Mouse (Mus musculus) hindbrain, embryonic 16.5 days (tissue): ENCODE results near the gene Hoxc8. TPM values are rescaled to one million over a fixed set of nuclear protein-coding genes. Genes with fewer than 3 reads are reported as not detected.

ENCODE experiments used
- ATAC-seq: fragments of 200-750 bp; cut with Nextera tagmentation; 2 replicates; pipeline ENCODE4 v1.8.0; 2017; ENCODE audit warnings: moderate TSS enrichment, moderate library complexity
- H3K27ac ChIP-seq: fragments of 300-500 bp; sonication (generic); 2 replicates; pipeline ENCODE4 v1.5.1; 2014; ENCODE audit warnings: low read depth, mild to moderate bottlenecking, control low read depth, low read length, moderate library complexity
- H3K27me3 ChIP-seq: fragments of 300-500 bp; sonication (generic); replicated peaks from 2 replicates; pipeline ENCODE4 v1.6.1; 2014; ENCODE audit warnings: low read length; ENCODE audit not compliant: control insufficient read depth, insufficient read depth
- H3K36me3 ChIP-seq: fragments of 300-500 bp; sonication (generic); 2 replicates; pipeline ENCODE4 v1.6.1; 2014; ENCODE audit warnings: mild to moderate bottlenecking, low read length, moderate library complexity, mixed read lengths; ENCODE audit not compliant: control insufficient read depth, insufficient read depth
- H3K4me1 ChIP-seq: fragments of 300-500 bp; sonication (generic); 2 replicates; pipeline ENCODE4 v1.6.1; 2014; ENCODE audit warnings: low read depth, low read length; ENCODE audit not compliant: control insufficient read depth, insufficient read depth
- H3K4me2 ChIP-seq: fragments of 300-500 bp; sonication (generic); 2 replicates; pipeline ENCODE4 v1.6.1; 2014; ENCODE audit warnings: mild to moderate bottlenecking, low read length, control low read depth, moderate library complexity
- H3K4me3 ChIP-seq: fragments of 300-500 bp; sonication (generic); 2 replicates; pipeline ENCODE4 v1.5.1; 2014; ENCODE audit warnings: mild to moderate bottlenecking, low read length, control low read depth, moderate library complexity
- H3K9ac ChIP-seq: fragments of 300-500 bp; sonication (generic); 2 replicates; pipeline ENCODE4 v1.6.1; 2014; ENCODE audit warnings: low read depth, mild to moderate bottlenecking, control low read depth, low read length, moderate library complexity
- H3K9me3 ChIP-seq: fragments of 300-500 bp; sonication (generic); 2 replicates; pipeline ENCODE4 v1.6.1; 2014; ENCODE audit warnings: mild to moderate bottlenecking, low read length, moderate library complexity; ENCODE audit not compliant: control insufficient read depth
- WGBS: fragments of 180-500 bp; shearing (Covaris S2); extraction: QIAGEN DNeasy Blood & Tissue Kit; methylation state at CpG from one replicate; pipeline ENCODE4 v1.1.7; 2014; 5-methylcytosine and 5-hydroxymethylcytosine counted together
- microRNA counts: library from miRNA; unstranded; fragments of <30 nt; microRNA quantifications from one replicate; lab custom pipeline; 2016
- microRNA-seq: library from miRNA; unstranded; fragments of <30 nt; microRNA quantifications from one replicate; pipeline ENCODE4, GENCODE M21; 2017
- polyA plus RNA-seq: library from polyadenylated mRNA; unstranded; fragments of >200 nt; fragmentation: Nextera tagmentation; extraction: Ambion mirVana; gene quantifications from 2 replicates; pipeline ENCODE4 v1.2.1, GENCODE M21; 2015

The Hoxc8 gene
- polyA plus RNA-seq, 1 experiment from 2014 or later: 3.2 TPM

DNA sequence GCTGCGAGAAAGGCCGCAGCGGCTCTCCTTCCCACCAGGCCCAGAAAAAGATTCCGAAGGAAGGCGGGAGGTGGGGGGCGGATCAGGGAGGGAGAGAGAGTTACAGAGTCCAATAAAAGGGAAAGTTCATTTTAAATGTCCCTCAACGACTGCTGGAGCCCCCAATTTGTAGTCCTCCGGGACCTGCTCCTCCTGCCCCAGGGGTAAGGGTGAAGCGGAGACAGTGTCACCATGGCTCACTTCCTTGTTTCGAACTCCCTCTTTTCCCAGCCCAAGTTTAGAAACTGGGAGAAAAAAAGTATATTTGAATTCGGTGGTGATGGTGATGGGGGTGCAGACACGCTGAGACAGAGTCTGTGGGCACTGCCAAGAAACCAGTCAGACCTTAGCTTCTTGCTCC, 50.2 kb downstream of the Hoxc8 start:
- peak overlapping the region; percentile 54 for H3K4me2 ChIP-seq
- peak overlapping the region; percentile 49 for H3K9ac ChIP-seq
- H3K4me1 ChIP-seq: no peaks in the 10 kb centered on the region
- H3K36me3 ChIP-seq: no peaks in the 10 kb centered on the region
- WGBS: 7% methylated on average over 12 of the region's 12 CpGs
- peak overlapping the region; percentile 20 for H3K4me3 ChIP-seq
- H3K27me3 ChIP-seq: peaks cover 44% of the 10 kb centered on the region
- H3K27ac ChIP-seq: peak overlapping the region; percentile 66
- ATAC-seq: no peak
- no peaks in the 10 kb centered on the region for H3K9me3 ChIP-seq

DNA sequence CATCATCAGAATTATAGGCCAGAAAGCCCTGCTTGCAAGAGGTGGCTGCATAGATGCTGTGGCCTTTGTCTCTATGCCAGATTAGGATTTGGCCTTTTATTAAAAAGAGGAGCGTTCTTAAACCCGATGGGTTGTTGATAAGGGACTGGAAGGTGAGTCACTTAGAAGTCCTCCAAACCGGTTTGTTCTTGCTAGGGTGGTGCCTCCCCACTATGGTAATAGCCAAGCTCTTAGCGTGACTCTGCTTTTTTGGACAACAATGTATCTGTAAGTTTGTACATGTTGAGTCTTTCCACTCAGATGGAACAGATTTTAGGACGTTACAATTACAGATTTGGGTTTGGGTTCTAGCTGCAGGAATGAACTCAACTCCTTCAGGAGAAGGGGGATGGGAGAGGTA, 51.2 kb downstream of the Hoxc8 start:
- Histone ChIP-seq H3K4me1 (no peaks in the 10 kb centered on the region), H3K27ac (peak overlapping the region; percentile 66; the same call in 1 of the 2 replicates), H3K27me3 (peaks cover 47% of the 10 kb centered on the region), H3K9ac (no peak overlapping the region), H3K4me2 (peak overlapping the region; percentile 54; the same call in 1 of the 2 replicates), H3K9me3 (no peaks in the 10 kb centered on the region), H3K36me3 (no peaks in the 10 kb centered on the region), H3K4me3 (no peak overlapping the region)
- no peak for ATAC-seq
- 18% methylated on average over 5 of the region's 5 CpGs for WGBS

DNA sequence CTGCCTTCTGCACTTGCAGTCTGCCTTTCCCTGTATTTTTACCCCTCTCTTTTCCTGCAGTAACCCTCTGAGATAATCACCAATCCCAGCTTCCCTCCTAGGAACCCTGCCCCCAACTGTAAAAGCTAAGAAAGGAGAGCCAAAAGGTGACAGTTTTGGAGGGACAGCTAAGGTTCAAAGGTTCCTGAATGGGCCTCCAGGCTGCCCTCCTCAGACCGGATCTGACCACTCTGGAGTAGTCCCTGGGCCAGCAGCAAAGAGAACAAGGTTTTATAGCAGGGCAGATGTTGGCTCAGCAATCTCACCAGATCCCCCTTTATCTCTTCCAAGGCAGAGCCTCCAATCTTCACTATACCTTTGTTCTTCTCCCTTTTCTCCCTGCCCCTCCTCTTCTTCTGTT, 51.8 kb downstream of the Hoxc8 start:
- Histone ChIP-seq H3K36me3 (no peaks in the 10 kb centered on the region), H3K4me3 (no peak overlapping the region), H3K9me3 (no peaks in the 10 kb centered on the region), H3K27me3 (peaks cover 49% of the 10 kb centered on the region), H3K9ac (no peak overlapping the region), H3K4me1 (no peaks in the 10 kb centered on the region), H3K4me2 (no peak overlapping the region), H3K27ac (no peak overlapping the region)
- 12% methylated on average over 1 of the region's 1 CpGs for WGBS
- ATAC-seq: no peak

MicroRNAs encoded within 50 kb of the gene (microRNA counts, 519-probe panel; counts per million panel counts)
- microRNA mmu-miR-615-3p (lab: Ali Mortazavi, UCI) (855 counts per million, percentile 4 among the panel's probes with 10 or more counts), microRNA mmu-miR-615-5p (lab: Ali Mortazavi, UCI) (not detected)

Small RNA genes lying within 50 kb of the gene (microRNA-seq; reads per million reads assigned to microRNA genes)
- gene Mir196a-2: 5.2 reads per million, percentile 18 among the genes with 10 or more reads in this experiment
- 1,326 reads per million, percentile 79 among the genes with 10 or more reads in this experiment for gene Mir615

Other genes with a start within 250 kb of the Hoxc8 start
- not detected in 2 replicates for gene Hoxc13, start 69.5 kb upstream of the Hoxc8 start, polyA plus RNA-seq
- not detected in 2 replicates for gene Hoxc12, start 53.9 kb upstream of the Hoxc8 start, polyA plus RNA-seq
- not detected in 2 replicates for gene Hoxc11, start 36.2 kb upstream of the Hoxc8 start, polyA plus RNA-seq
- gene Hoxc10, start 23.8 kb upstream of the Hoxc8 start, polyA plus RNA-seq: not detected in 2 replicates
- gene Hoxc5, start 23.2 kb upstream of the Hoxc8 start, polyA plus RNA-seq: 19.1 and 20.4 TPM in 2 replicates
- 0.16 and 0.31 TPM in 2 replicates for gene Hoxc9, start 14.2 kb upstream of the Hoxc8 start, polyA plus RNA-seq
- 4.0 and 9.0 TPM in 2 replicates for gene Hoxc6, start 7.7 kb downstream of the Hoxc8 start, polyA plus RNA-seq
- gene Hoxc4, start 28.3 kb downstream of the Hoxc8 start, polyA plus RNA-seq: 57.7 and 61.2 TPM in 2 replicates
- gene Smug1, start 176.5 kb downstream of the Hoxc8 start, polyA plus RNA-seq: 25.1 and 29.1 TPM in 2 replicates
- gene Cbx5, start 249.2 kb downstream of the Hoxc8 start, polyA plus RNA-seq: 120 and 124 TPM in 2 replicates
- 483 and 550 TPM in 2 replicates for gene Hnrnpa1, start 249.8 kb downstream of the Hoxc8 start, polyA plus RNA-seq